Mouse (Mus musculus) telencephalon, adult 2 months (tissue): Measurements from ENCODE around the gene Banf1.
A peak's percentile ranks its signal among the peaks of the same experiment; 100 is the strongest.
"Not testable (repeated sequence)": the region's sequence is repeated elsewhere in the genome, so short reads cannot be mapped to it uniquely, and the experiment has no call there.

ENCODE experiments used
- DNase-seq: peaks from one replicate; pipeline ENCODE4 v3.0.0-alpha.2; 2011; ENCODE audit warnings: low read depth, low spot score

The Banf1 gene

DNA sequence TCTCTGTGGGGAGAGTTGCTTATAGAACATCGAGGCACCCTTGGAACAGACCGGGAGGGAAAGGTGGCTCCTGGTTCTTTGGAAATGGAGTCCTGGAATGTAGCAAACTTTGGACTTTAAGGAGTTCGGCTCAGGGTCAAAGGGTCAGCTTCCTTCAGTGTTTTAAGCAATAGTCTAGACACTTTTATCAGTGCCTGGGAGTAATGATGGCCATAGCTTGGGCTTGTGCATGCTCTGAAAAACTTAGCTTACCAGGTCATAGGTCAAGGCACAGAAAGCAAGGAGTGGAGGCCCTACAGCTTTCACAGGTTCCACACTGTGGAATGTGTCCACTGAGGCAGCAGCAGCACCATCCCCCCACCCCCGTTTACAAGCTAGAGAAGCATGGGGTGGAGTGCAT lies 7.8 kb upstream of the Banf1 start:
- DNase-seq: no peak

DNA sequence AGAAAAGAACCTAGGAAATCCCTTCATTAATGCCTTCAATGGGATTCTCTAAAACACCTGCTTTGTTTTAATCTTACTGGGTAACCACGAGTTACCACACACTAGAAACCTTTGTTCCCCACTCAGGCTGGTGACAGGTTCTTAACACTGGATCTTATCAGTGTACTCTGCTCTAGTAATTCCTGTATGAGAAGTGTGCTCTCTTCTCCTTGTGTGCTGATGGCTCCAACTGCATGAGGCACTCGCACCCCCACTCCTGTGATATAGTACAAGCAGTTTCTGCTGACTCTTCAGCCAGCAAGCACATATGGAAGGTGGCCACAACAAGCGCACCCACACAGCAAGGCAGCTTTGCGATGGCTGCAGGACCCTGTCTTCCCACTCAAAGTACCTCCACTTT lies 7.2 kb upstream of the Banf1 start:
- no peak for DNase-seq

GRCm38 (mm10) chr19:5372724-5373123 lies 5.8 kb upstream of the Banf1 start:
- no peak for DNase-seq

DNA sequence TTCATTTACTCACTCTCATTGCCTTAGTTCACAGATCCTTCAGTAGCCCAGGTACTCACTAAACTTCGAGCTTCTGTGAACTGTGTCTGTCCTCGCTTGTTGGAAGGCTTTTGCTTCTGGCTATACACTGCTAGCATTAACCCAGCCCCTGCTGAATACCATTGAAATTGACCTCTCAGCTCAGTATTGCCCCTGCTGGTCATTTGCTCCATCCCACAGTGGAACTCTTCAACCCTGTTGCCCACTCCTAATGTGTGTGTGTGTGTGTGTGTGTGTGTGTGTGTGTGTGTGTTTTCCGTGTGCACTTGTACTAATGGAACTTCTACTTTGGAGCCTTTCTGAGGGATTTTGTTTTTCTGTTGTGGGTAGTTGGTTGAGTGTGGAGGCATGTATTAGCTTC lies 4.0 kb upstream of the Banf1 start:
- DNase-seq: no peak

GRCm38 (mm10) chr19:5367455-5367854 lies 487 bp upstream of the Banf1 start:
- DNase-seq: no peak

DNA sequence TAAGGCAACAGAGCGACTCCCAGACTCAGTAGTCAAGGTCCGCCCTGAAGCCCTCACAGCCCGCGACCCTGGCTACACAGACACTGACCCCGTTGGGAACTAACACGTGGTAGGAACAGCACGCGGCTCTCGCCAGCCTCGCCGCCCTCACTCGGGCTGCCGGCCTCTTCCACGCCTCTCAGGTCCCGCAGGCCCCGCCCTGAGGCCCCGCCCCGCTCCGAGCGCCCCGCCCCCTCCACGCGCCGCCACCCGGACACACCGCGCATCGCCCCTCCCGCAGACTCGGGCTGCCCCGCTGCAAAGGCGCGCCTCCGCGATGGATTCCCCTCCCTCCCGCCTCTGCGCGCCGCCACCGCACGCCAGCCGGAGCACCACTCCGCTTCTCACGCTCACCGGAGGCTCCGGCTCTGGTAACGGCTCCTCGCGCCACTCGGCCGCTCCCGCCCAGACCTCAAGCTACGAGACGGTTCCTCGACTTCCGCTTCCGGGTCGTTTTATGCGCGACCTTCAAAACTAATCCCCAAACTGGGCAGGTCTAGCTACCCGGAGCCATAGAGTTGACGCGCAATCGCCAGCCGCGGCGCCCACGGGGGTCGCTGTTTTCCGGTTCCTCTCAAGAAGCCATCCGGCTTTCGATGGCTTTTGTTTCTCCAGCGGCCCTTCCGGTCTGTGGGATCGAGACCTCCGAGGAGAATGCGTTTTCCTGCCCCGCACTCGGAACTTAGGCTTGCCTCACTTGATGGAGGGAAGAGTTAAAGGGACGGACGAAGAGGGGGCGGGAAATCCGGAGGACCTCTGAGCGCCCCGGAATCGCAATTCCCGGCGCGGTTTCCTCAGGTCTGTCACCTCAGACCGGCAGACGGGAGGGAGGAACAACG lies 554 bp downstream of the Banf1 start, which contains the start of gene Eif1ad:
TSS of gene Eif1ad (plus strand) at position 567 of the 878 bp plus-strand sequence.
- DNase-seq: peak; percentile 99

GRCm38 (mm10) chr19:5365751-5366150 lies 1.2 kb downstream of the Banf1 start:
- no peak for DNase-seq

DNA sequence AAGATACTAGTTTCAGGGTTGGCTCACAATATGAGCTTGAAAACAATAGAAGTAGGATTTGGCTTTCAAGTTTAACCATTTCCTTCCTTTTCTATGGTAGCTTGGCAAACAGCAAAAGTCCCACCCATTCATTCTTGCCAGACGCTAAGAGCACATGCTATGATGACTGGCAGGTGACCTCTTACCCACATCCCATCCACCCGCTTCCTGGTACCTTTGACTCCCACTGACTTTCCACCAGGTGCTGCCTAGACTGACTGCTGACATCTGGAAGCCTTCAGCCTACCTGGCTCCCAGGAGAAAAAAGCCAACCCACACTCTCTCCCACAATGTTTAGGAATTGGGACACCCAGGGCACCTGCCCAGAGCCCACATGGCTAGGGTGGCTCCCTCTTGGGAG lies 2.8 kb downstream of the Banf1 start:
- DNase-seq: no peak

DNA sequence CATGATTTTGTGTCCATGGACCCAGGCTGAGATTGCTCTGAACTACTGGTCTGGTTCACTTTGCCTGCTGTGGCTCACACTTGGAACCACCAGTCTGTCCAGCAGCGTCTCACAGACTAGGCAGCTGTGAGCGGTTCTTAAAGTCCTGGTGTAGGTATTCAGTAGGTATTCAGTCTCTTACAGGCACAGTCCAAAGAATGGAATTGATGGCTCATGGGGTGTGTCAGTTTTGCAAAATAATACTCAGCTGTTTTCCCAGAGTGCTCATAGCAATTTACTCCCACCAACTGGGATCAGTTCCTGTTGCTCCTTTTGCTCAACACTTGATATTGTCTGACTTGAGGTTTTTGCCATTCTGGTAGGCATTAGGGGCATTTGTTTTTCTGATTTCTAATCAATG lies 4.8 kb downstream of the Banf1 start:
- DNase-seq: no peak

DNA sequence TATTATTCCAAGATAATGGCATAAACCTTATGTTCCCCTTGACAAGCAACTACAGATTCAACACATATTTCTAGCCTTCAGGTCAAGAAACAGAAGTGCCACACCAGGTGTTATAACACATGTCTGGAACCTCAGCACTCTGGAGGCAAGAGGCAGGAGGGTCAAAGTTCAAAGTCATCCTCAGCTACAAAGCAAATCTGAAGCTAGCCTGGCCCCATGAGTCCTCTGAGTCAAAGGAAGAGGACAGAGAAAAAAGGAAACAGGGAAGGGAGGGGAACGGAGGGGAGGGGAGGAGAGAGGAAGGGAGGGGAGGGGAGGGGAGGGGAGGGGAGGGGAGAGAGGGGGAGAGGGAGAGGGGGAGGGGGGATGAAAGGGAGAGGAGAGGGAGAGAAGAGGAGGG lies 10.9 kb downstream of the Banf1 start:
- no peak for DNase-seq

DNA sequence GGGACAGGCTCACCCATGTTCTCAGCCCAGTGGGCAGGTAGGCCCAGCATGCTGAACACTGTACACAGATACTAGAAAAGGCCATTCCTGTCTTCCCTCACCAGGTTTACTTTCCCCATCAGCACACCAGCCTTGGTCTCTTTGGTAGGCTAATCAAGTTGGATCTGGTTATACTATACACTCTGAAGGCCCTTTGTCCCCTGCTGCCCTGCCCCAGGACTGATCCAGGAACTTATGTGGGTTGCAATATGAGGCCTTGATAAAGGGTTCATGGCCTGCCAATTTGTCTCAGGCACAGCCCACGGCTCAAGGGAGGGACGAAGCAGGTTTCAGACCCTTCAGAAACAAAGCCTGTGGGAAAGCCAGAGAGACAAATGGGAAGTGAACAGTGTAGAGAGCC lies 13.4 kb downstream of the Banf1 start:
- DNase-seq: no peak

GRCm38 (mm10) chr19:5349502-5349873 lies 17.5 kb downstream of the Banf1 start, which contains the start of gene Cst6:
Gene Cst6, minus strand, starts transcription at chr19:5349574.
- DNase-seq: not testable (repeated sequence)

DNA sequence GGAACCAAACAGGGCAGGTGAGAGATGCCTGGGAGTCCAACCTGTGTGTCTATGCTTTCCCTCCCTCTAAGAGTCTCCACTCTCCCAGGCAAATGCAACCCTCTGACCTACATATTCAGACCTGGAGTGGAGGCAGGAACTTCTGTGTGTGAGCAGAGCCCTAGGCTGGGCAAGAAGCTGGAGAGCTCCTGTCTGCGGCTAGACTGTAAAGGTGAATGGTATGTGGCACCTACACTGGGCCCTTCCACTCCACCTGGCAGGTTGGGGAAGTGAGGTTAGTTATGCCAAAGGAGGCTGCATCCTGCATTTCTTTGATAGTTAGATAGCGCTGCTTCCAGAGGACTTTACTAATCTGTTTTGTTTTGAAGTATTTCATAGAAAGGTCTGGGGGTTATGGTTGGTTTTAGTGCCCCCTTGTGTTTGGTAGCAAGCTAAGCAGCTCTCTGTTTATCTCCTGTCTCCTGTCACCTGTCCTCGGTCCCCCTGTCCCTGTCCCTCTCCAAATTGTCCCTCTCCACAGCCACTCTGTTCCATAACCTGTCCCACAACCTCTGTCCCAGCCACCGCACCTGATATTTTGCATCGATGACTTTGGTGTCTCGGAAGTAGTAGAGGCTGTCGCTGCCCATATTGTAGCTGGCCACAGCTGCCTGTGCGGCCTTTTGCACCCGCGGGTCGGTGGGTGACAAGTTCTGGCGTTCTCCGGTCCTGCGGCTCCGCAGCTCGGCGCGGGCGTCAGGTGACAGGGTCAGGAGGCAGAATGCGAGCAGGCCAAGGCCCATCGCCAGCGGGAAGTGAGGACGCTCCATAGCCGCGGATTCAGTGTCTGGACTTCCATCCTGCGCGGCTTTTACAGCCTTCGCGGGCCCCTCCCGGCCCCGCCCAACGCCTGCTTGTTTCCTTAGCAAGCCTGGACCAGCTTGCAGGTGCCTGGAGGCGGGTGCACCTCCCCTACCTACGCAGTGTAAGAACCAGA lies 18.2 kb downstream of the Banf1 start:
- DNase-seq: peak; percentile 34

GRCm38 (mm10) chr19:5348064-5348463 lies 18.9 kb downstream of the Banf1 start:
- no peak for DNase-seq

DNA sequence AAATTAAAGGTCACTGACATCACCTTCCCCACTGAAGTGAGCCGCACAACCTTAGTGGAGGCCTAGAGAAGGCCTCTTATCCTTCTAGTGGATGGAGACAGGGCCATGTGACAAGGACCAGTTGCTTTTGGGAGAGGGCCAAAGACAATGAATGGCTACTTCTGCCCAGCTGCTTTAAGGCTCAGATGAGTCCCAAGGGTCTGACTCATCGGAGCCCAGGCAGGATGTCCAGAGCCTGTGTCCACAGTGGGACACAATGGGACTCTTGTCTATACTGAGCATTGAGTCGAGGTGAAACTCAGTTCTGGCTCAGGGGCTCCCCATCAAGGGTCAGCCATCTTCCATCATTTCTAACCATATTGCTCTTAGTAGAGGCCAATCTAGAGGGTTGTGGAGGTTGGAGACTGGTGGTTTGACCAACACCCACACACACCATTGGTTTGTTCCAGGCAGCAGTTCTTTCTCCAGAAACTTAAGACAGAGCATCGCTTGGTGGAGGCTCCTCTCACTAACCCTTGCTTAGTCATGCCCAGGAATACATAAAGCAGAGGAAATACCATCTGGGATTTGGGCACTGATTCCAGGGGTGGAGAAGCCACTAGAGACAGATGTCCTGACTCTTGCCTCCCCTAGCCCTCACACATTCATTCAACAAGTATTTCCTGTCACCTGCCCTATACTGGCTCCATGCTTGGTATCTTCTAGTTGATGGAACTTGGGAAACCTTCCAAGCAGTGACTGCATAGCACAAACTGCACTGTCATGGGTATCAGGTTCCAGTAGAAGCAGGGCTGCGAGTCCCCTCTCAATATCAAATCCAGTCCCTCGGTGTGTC lies 21.5 kb downstream of the Banf1 start:
- no peak for DNase-seq

- DNase-seq: no peak
These were observed 25.6 kb downstream of the Banf1 start for GRCm38 (mm10) chr19:5341360-5341759.

- peak; percentile 22 for DNase-seq
These were observed 29.0 kb downstream of the Banf1 start for GRCm38 (mm10) chr19:5337975-5338374.

GRCm38 (mm10) chr19:5335441-5335840 lies 31.5 kb downstream of the Banf1 start, which contains the start of gene Catsper1:
Gene Catsper1, plus strand, starts transcription at chr19:5335741.
- no peak for DNase-seq

- DNase-seq: no peak
These were observed 32.2 kb downstream of the Banf1 start for GRCm38 (mm10) chr19:5334741-5335140.

- DNase-seq: no peak
These were observed 39.0 kb downstream of the Banf1 start for GRCm38 (mm10) chr19:5327970-5328369.

- no peak for DNase-seq
These were observed 43.2 kb downstream of the Banf1 start for GRCm38 (mm10) chr19:5323801-5324200.
